Mouse (Mus musculus): Measurements from ENCODE around the gene Stmn1.
"Not testable (repeated sequence)": the region's sequence is repeated elsewhere in the genome, so short reads cannot be mapped to it uniquely, and the experiment has no call there.

Stmn1 gene

GRCm38 (mm10) chr4:134485151-134485900 is 17.2 kb downstream of the Stmn1 start:
- no peak for DNase-seq (ENCODE audit: low spot score in 2 of 2)

GRCm38 (mm10) chr4:134488211-134488610 is 20.1 kb downstream of the Stmn1 start:
- DNase-seq (ENCODE audit: low spot score in 2 of 2): no peak

- no peak for DNase-seq (ENCODE audit: low spot score in 2 of 2)
These were observed 22.0 kb downstream of the Stmn1 start for GRCm38 (mm10) chr4:134489986-134490665.

GRCm38 (mm10) chr4:134491716-134492115 is 23.6 kb downstream of the Stmn1 start:
- no peak for DNase-seq (ENCODE audit: low spot score in 2 of 2)

- not testable (repeated sequence) for DNase-seq (ENCODE audit: low spot score in 2 of 2)
These were observed 26.0 kb downstream of the Stmn1 start for GRCm38 (mm10) chr4:134494161-134494560.

- peak; percentile 71 to 74 for DNase-seq (ENCODE audit: low spot score in 2 of 2)
These were observed 26.8 kb downstream of the Stmn1 start for GRCm38 (mm10) chr4:134494780-134495545.

- DNase-seq (ENCODE audit: low spot score in 2 of 2): no peak
These were observed 27.4 kb downstream of the Stmn1 start for GRCm38 (mm10) chr4:134495546-134495923.

GRCm38 (mm10) chr4:134496595-134497210 is 28.6 kb downstream of the Stmn1 start, which contains the start of gene Paqr7:
Gene Paqr7 (plus strand): TSS chr4:134496697.
- peak; percentile 77 to 79 for DNase-seq (ENCODE audit: low spot score in 2 of 2)

- DNase-seq (ENCODE audit: low spot score in 2 of 2): no peak
These were observed 29.1 kb downstream of the Stmn1 start for GRCm38 (mm10) chr4:134497223-134497622.

- no peak for DNase-seq (ENCODE audit: low spot score in 2 of 2)
These were observed 30.0 kb downstream of the Stmn1 start for GRCm38 (mm10) chr4:134497986-134498731.

GRCm38 (mm10) chr4:134498983-134499382 is 30.9 kb downstream of the Stmn1 start:
- DNase-seq (ENCODE audit: low spot score in 2 of 2): not testable (repeated sequence)

- DNase-seq (ENCODE audit: low spot score in 2 of 2): no peak
These were observed 33.0 kb downstream of the Stmn1 start for GRCm38 (mm10) chr4:134501095-134501494.

- DNase-seq (ENCODE audit: low spot score in 2 of 2): no peak
These were observed 35.7 kb downstream of the Stmn1 start for GRCm38 (mm10) chr4:134503686-134504357.

GRCm38 (mm10) chr4:134505303-134505789 is 37.2 kb downstream of the Stmn1 start:
- DNase-seq (ENCODE audit: low spot score in 2 of 2): no peak

- peak; percentile 26 to 41 for DNase-seq (ENCODE audit: low spot score in 2 of 2)
These were observed 38.0 kb downstream of the Stmn1 start for GRCm38 (mm10) chr4:134505966-134506594.

- no peak for DNase-seq (ENCODE audit: low spot score in 2 of 2)
These were observed 38.6 kb downstream of the Stmn1 start for GRCm38 (mm10) chr4:134506713-134507112.

- no peak for DNase-seq (ENCODE audit: low spot score in 2 of 2)
These were observed 42.3 kb downstream of the Stmn1 start for GRCm38 (mm10) chr4:134510396-134510795.

GRCm38 (mm10) chr4:134510845-134511411 is 42.8 kb downstream of the Stmn1 start, which contains the start of gene Aunip:
Gene Aunip (plus strand): TSS chr4:134510999.
- peak; percentile 78 to 84 for DNase-seq (ENCODE audit: low spot score in 2 of 2)

- no peak for DNase-seq (ENCODE audit: low spot score in 2 of 2)
These were observed 43.6 kb downstream of the Stmn1 start for GRCm38 (mm10) chr4:134511730-134512129.

All from spleen, postnatal 36 days (tissue).